Mouse (Mus musculus) hindbrain, embryonic 14.5 days (tissue): Measurements from ENCODE around the gene Trim44. TPM values are rescaled to one million over a fixed set of nuclear protein-coding genes. Genes with fewer than 3 reads are reported as not detected.

Experiments
- ATAC-seq: fragments of 200-750 bp; cut with Nextera tagmentation; 2 replicates; pipeline ENCODE4 v1.8.0; 2017; ENCODE audit warnings: moderate number of reproducible peaks, mild to moderate bottlenecking, moderate TSS enrichment, moderate library complexity; ENCODE audit not compliant: low FRiP score
- DNase-seq: peaks from one replicate; pipeline ENCODE4 v3.0.0-alpha.2; 2015; ENCODE audit warnings: low spot score
- H3K27ac ChIP-seq: fragments of 300-500 bp; sonication (generic); 2 replicates; pipeline ENCODE4 v1.5.1; 2014; ENCODE audit warnings: mild to moderate bottlenecking, moderate library complexity
- H3K27me3 ChIP-seq: fragments of 300-500 bp; sonication (generic); 2 replicates; pipeline ENCODE4 v1.6.1; 2014; ENCODE audit warnings: mild to moderate bottlenecking, low read length, mixed read lengths; ENCODE audit not compliant: control insufficient read depth, insufficient read depth
- H3K36me3 ChIP-seq: fragments of 300-500 bp; sonication (generic); replicated peaks from 2 replicates; pipeline ENCODE4 v1.6.1; 2014; ENCODE audit not compliant: control insufficient read depth, insufficient read depth
- H3K4me1 ChIP-seq: fragments of 300-500 bp; sonication (generic); replicated peaks from 2 replicates; pipeline ENCODE4 v1.6.1; 2014; ENCODE audit warnings: antibody characterized with exemption, low read length, mixed read lengths; ENCODE audit not compliant: control insufficient read depth, insufficient read depth
- H3K4me2 ChIP-seq: fragments of 300-500 bp; sonication (generic); replicated peaks from 2 replicates; pipeline ENCODE4 v1.6.1; 2014; ENCODE audit warnings: mild to moderate bottlenecking, moderate library complexity
- H3K4me3 ChIP-seq: fragments of 300-500 bp; sonication (generic); replicated peaks from 2 replicates; pipeline ENCODE4 v1.5.1; 2014; ENCODE audit warnings: mild to moderate bottlenecking, low read length
- H3K9ac ChIP-seq: fragments of 300-500 bp; sonication (generic); 2 replicates; pipeline ENCODE4 v1.6.1; 2014
- H3K9me3 ChIP-seq: fragments of 300-500 bp; sonication (generic); 2 replicates; pipeline ENCODE4 v1.6.1; 2016; ENCODE audit warnings: low read length; ENCODE audit not compliant: control insufficient read depth
- WGBS: fragments of 180-500 bp; shearing (Covaris S2); extraction: QIAGEN DNeasy Blood & Tissue Kit; methylation state at CpG from one replicate; pipeline ENCODE4 v1.1.7; 2014; 5-methylcytosine and 5-hydroxymethylcytosine counted together
- polyA plus RNA-seq: library from polyadenylated mRNA; unstranded; fragments of >200 nt; fragmentation: Nextera tagmentation; extraction: Ambion mirVana; gene quantifications from 2 replicates; pipeline ENCODE4 v1.2.1, GENCODE M21; 2014

Gene Trim44
- polyA plus RNA-seq, 1 experiment from 2014 or later, result 74.2 TPM

GRCm38 (mm10) chr2:102447831-102448230 lies 40.2 kb upstream of the Trim44 start:
- Histone ChIP-seq H3K27me3 (no peaks in the 10 kb centered on the region), H3K27ac (no peak overlapping the region), H3K9ac (no peak overlapping the region), H3K4me1 (peaks cover 23% of the 10 kb centered on the region), H3K4me3 (0 out of 2 replicates have a peak overlapping the region, but pooled peaks have one; percentile 88), H3K36me3 (no peaks in the 10 kb centered on the region), H3K4me2 (peak overlapping the region; percentile 84), H3K9me3 (no peaks in the 10 kb centered on the region)
- DNase-seq (no peak), ATAC-seq (no peak)
- WGBS, result 65% methylated on average over 7 of the region's 7 CpGs

GRCm38 (mm10) chr2:102446851-102447250 lies 39.2 kb upstream of the Trim44 start:
- DNase-seq (no peak), ATAC-seq (no peak)
- no peak overlapping the region for H3K4me3 ChIP-seq
- no peak overlapping the region for H3K9ac ChIP-seq
- H3K9me3 ChIP-seq, result no peaks in the 10 kb centered on the region
- 74% methylated on average over 4 of the region's 4 CpGs for WGBS
- H3K36me3 ChIP-seq, result no peaks in the 10 kb centered on the region
- peaks cover 17% of the 10 kb centered on the region for H3K4me1 ChIP-seq
- H3K27me3 ChIP-seq, result no peaks in the 10 kb centered on the region
- H3K27ac ChIP-seq, result no peak overlapping the region
- no peak overlapping the region for H3K4me2 ChIP-seq

- Histone ChIP-seq H3K27me3 (no peaks in the 10 kb centered on the region), H3K4me3 (no peak overlapping the region), H3K36me3 (no peaks in the 10 kb centered on the region), H3K4me2 (no peak overlapping the region), H3K27ac (no peak overlapping the region), H3K4me1 (no peaks in the 10 kb centered on the region), H3K9ac (no peak overlapping the region), H3K9me3 (no peaks in the 10 kb centered on the region)
- ATAC-seq (no peak), DNase-seq (no peak)
- WGBS, result 27% methylated on average over 8 of the region's 8 CpGs
Measured at GRCm38 (mm10) chr2:102437357-102438030, 29.9 kb upstream of the Trim44 start.

GRCm38 (mm10) chr2:102433879-102434278 lies 26.3 kb upstream of the Trim44 start:
- WGBS, result 94% methylated on average over 1 of the region's 1 CpGs
- ATAC-seq, result no peak

DNA sequence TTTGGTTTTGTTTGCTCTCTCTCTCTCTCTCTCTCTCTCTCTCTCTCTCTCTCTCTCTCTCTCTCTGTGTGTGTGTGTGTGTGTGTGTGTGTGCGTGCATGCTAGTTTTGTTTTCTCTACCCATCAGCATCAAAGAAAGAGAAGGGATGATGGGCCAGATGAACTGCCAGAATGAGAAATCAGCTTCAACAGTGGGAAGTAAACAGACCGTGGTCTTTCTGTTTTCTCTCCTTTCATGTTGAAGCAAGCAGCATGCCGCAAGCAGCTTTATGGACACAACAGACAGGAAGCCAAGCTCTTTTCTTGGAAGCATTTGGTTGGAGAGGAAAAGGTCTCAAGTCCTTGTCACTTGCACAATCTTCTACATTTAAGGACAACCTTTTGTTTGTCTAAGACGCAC lies 23.5 kb upstream of the Trim44 start:
- no peaks in the 10 kb centered on the region for H3K27me3 ChIP-seq
- ATAC-seq, result no peak
- no peak overlapping the region for H3K9ac ChIP-seq
- no peaks in the 10 kb centered on the region for H3K4me1 ChIP-seq
- 34% methylated on average over 4 of the region's 4 CpGs for WGBS
- H3K9me3 ChIP-seq, result no peaks in the 10 kb centered on the region
- H3K27ac ChIP-seq, result no peak overlapping the region
- DNase-seq, result no peak
- H3K4me3 ChIP-seq, result no peak overlapping the region
- H3K4me2 ChIP-seq, result no peak overlapping the region
- H3K36me3 ChIP-seq, result no peaks in the 10 kb centered on the region

More at GRCm38 (mm10) chr2:102433879-102434278, 26.3 kb upstream of the Trim44 start:
- Histone ChIP-seq H3K4me3 (no peak overlapping the region), H3K9ac (no peak overlapping the region), H3K4me2 (no peak overlapping the region), H3K36me3 (no peaks in the 10 kb centered on the region), H3K4me1 (no peaks in the 10 kb centered on the region), H3K27ac (no peak overlapping the region), H3K27me3 (no peaks in the 10 kb centered on the region), H3K9me3 (no peaks in the 10 kb centered on the region)
- DNase-seq, result no peak

DNA sequence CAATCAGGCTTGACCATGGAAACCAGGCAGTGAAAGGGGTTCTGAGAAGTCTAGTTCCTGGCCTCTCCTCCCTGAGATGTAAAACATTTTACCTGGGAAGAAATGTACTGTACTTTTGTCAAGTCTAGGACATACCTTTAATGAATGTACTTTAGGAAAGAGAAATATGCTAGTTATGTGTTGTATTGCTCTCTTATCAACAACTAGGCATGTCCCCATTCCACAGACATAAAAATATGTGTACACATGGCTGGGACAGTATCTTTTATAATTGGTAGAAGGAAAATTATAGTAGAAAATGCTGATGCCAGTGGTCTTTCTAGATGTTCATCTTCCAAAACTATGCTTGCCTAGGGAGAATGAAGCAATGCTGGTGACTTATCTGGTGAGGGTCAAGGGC lies 20.3 kb upstream of the Trim44 start:
- Histone ChIP-seq H3K36me3 (no peaks in the 10 kb centered on the region), H3K9ac (no peak overlapping the region), H3K27ac (no peak overlapping the region), H3K9me3 (no peaks in the 10 kb centered on the region), H3K27me3 (no peaks in the 10 kb centered on the region), H3K4me3 (no peak overlapping the region), H3K4me1 (no peaks in the 10 kb centered on the region), H3K4me2 (no peak overlapping the region)
- no peak for ATAC-seq
- no peak for DNase-seq

DNA sequence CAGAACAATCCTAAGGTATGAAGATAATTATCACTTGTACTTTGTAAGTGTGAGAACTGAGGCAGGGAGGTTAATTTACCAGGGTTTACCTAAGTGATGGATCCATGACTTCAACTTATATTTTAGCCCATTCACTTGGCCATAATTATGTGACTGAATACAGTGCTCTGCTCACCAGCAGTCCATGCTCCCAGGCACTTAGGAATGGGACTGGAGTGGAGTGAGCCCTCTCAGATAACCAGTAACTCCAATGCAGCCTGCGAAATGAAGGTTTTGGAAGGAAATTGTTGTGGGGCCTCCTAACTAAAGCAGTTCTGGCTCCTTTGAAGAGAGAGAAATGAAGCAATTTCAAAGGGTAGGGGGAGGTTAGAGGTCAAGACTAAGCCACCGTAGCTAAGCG lies 18.8 kb upstream of the Trim44 start:
- Histone ChIP-seq H3K36me3 (no peaks in the 10 kb centered on the region), H3K9me3 (no peaks in the 10 kb centered on the region), H3K4me2 (no peak overlapping the region), H3K9ac (no peak overlapping the region), H3K27ac (no peak overlapping the region), H3K4me1 (no peaks in the 10 kb centered on the region), H3K27me3 (no peaks in the 10 kb centered on the region), H3K4me3 (no peak overlapping the region)
- DNase-seq (no peak), ATAC-seq (no peak)
- WGBS, result 42% methylated on average over 3 of the region's 3 CpGs

- no peak for ATAC-seq
- 87% methylated on average over 14 of the region's 14 CpGs for WGBS
- Histone ChIP-seq H3K4me2 (no peak overlapping the region), H3K27me3 (no peaks in the 10 kb centered on the region), H3K4me3 (no peak overlapping the region), H3K4me1 (no peaks in the 10 kb centered on the region), H3K27ac (no peak overlapping the region), H3K9me3 (no peaks in the 10 kb centered on the region), H3K36me3 (no peaks in the 10 kb centered on the region), H3K9ac (no peak overlapping the region)
- DNase-seq, result no peak
Measured at GRCm38 (mm10) chr2:102416149-102416743, 8.6 kb upstream of the Trim44 start.

DNA sequence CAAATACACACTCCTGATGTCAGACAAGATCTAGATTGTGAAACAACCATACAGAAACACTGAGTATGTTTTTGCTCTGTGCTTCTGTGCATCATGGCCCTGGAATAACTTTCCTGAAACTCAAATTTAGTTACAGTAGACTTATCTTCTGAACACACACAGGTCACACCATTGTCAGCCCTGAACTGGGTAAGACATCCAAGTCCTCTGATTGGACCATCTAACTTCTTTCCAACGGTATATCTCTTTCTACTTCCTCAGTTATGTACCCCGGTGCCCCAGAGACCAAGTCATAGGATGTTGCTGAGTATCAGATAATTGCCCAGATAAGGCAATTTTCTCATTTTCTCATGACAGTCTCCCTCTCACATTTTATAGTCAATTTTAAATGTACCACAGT lies 5.1 kb upstream of the Trim44 start:
- WGBS, result 90% methylated on average over 2 of the region's 2 CpGs
- H3K36me3 ChIP-seq, result no peaks in the 10 kb centered on the region
- H3K27me3 ChIP-seq, result no peaks in the 10 kb centered on the region
- ATAC-seq (no peak), DNase-seq (no peak)
- no peak overlapping the region for H3K27ac ChIP-seq
- H3K9me3 ChIP-seq, result no peaks in the 10 kb centered on the region
- H3K4me2 ChIP-seq, result no peak overlapping the region
- H3K9ac ChIP-seq, result no peak overlapping the region
- no peak overlapping the region for H3K4me3 ChIP-seq
- peaks cover 5% of the 10 kb centered on the region for H3K4me1 ChIP-seq
